Mouse (Mus musculus): Measurements from ENCODE around the gene Lmbr1. TPM values are rescaled to one million over a fixed set of nuclear protein-coding genes. Genes with fewer than 3 reads are reported as not detected.
A peak's percentile ranks its signal among the peaks of the same experiment; 100 is the strongest.

The Lmbr1 gene
- total and polyA plus RNA-seq, 3 experiments, result 5.3 to 13.4 (median 12.4) TPM

- intact Hi-C loops (cut with DNase I), result loop anchor here (5.0 kb wide), 2 partner anchors 44 to 184 kb away; partner anchors contain the start of gene Nom1
- Histone ChIP-seq H3K9ac (ENCODE audit: low read depth, low read length) (no peak overlapping the region), H3K4me1 (ENCODE audit: control insufficient read depth, insufficient read depth, low read length) (peaks cover 9% of the 10 kb centered on the region), H3K79me2 (replicated peaks; ENCODE audit: control insufficient read depth, insufficient read depth, low read length) (no peaks in the 10 kb centered on the region), H3K27ac (peak overlapping the region; percentile 82), H3K27me3 (ENCODE audit: control insufficient read depth, insufficient read depth, low read length) (no peaks in the 10 kb centered on the region), H3K36me3 (ENCODE audit: control insufficient read depth, insufficient read depth, low read length) (no peaks in the 10 kb centered on the region), H3K4me3 (no peak overlapping the region)
- TF ChIP-seq EP300 (IDR thresholded peaks at IDR 0.05; ENCODE audit: insufficient read depth, low read depth, low read length) (no peak), POLR2A (IDR thresholded peaks at IDR 0.05; ENCODE audit: insufficient read depth, low read depth, low read length) (0 out of 2 replicates have a peak, but pooled peaks have one; percentile 25)
- 19% methylated on average over 7 of the region's 7 CpGs for WGBS
- DNase-seq, result peak; percentile 56 to 59
Observed at GRCm38 (mm10) chr5:29388181-29388943, 10.2 kb upstream of the Lmbr1 start.

DNA sequence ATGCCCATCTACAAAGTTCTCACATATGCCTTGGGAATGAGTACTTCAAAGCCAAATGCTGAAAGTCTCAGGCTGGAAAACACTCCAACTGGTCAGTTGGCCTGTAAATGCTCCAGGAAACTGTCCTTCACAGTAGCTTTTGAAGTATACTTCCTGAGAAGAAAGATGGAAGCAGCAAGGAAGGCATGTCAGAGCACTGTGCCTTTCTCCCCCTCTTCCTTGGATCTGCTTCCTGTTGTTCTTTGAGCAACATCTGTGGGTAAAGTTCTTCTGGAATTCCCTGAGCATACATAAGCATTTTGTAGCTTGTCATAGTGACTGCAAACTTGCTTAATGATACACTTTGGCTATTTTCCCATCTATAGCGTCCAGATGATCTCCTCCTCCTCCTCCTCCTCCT, 9.4 kb upstream of the Lmbr1 start:
- DNase-seq, result no peak

DNA sequence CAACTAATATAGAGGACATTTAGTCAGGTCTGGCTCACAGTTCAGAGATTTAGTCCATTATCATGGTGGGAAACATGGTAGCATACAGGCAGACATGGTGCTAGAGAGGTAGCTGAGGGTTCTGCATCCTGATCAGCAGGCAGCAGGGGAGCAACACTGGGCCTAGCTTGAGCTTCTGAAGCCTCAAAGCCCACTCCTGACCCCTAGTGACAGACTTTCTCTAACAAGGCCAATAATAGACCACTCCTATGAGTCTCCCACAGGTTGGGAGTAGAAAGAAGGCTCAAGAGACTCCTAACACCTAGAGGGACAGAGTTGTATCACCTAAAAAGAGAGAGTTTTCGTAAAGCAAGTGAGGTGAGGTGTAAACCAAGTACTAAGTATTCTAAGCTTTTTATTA, 4.6 kb upstream of the Lmbr1 start:
- intact Hi-C loops (cut with DNase I), result no loop called here

More for the DNA sequence above, 9.4 kb upstream of the Lmbr1 start:
- Histone ChIP-seq H3K27ac (peak overlapping the region; percentile 82), H3K4me1 (ENCODE audit: control insufficient read depth, insufficient read depth, low read length) (peaks cover 9% of the 10 kb centered on the region), H3K9ac (ENCODE audit: low read depth, low read length) (no peak overlapping the region), H3K27me3 (ENCODE audit: control insufficient read depth, insufficient read depth, low read length) (no peaks in the 10 kb centered on the region), H3K79me2 (replicated peaks; ENCODE audit: control insufficient read depth, insufficient read depth, low read length) (no peaks in the 10 kb centered on the region), H3K4me3 (no peak overlapping the region), H3K36me3 (ENCODE audit: control insufficient read depth, insufficient read depth, low read length) (no peaks in the 10 kb centered on the region)
- TF ChIP-seq EP300 (IDR thresholded peaks at IDR 0.05; ENCODE audit: insufficient read depth, low read depth, low read length) (no peak), CTCF (IDR thresholded peaks at IDR 0.05) (no peak), POLR2A (IDR thresholded peaks at IDR 0.05; ENCODE audit: insufficient read depth, low read depth, low read length) (no peak)
- intact Hi-C loops (cut with DNase I), result loop anchor here (5.0 kb wide), 2 partner anchors 45 to 185 kb away; partner anchors contain the start of gene Nom1
- whole genome bisulfite sequencing, result 14% methylated on average over 1 of the region's 1 CpGs

GRCm38 (mm10) chr5:29380091-29380490, 1.9 kb upstream of the Lmbr1 start:
- intact Hi-C loops (cut with DNase I), result no loop called here
- Histone ChIP-seq H3K9ac (ENCODE audit: low read depth, low read length) (no peak overlapping the region), H3K27me3 (ENCODE audit: control insufficient read depth, insufficient read depth, low read length) (no peaks in the 10 kb centered on the region), H3K27ac (no peak overlapping the region), H3K4me1 (ENCODE audit: control insufficient read depth, insufficient read depth, low read length) (peaks cover 4% of the 10 kb centered on the region), H3K4me3 (no peak overlapping the region), H3K36me3 (ENCODE audit: control insufficient read depth, insufficient read depth, low read length) (no peaks in the 10 kb centered on the region), H3K79me2 (replicated peaks; ENCODE audit: control insufficient read depth, insufficient read depth, low read length) (no peaks in the 10 kb centered on the region)
- TF ChIP-seq CTCF (IDR thresholded peaks at IDR 0.05), result no peak
- TF ChIP-seq POLR2A (IDR thresholded peaks at IDR 0.05; ENCODE audit: insufficient read depth, low read depth, low read length), result no peak
- TF ChIP-seq EP300 (IDR thresholded peaks at IDR 0.05; ENCODE audit: insufficient read depth, low read depth, low read length), result no peak
- WGBS, result 59% methylated on average over 2 of the region's 2 CpGs
- DNase-seq, result no peak

More for the DNA sequence above, 4.6 kb upstream of the Lmbr1 start:
- no peaks in the 10 kb centered on the region for H3K79me2 ChIP-seq (replicated peaks; ENCODE audit: control insufficient read depth, insufficient read depth, low read length)
- TF ChIP-seq POLR2A (IDR thresholded peaks at IDR 0.05; ENCODE audit: insufficient read depth, low read depth, low read length) (no peak), EP300 (IDR thresholded peaks at IDR 0.05; ENCODE audit: insufficient read depth, low read depth, low read length) (no peak), CTCF (IDR thresholded peaks at IDR 0.05) (no peak)
- H3K9ac ChIP-seq (ENCODE audit: low read depth, low read length), result no peak overlapping the region
- H3K27ac ChIP-seq, result no peak overlapping the region
- no peaks in the 10 kb centered on the region for H3K36me3 ChIP-seq (ENCODE audit: control insufficient read depth, insufficient read depth, low read length)
- no peak for DNase-seq
- no peaks in the 10 kb centered on the region for H3K27me3 ChIP-seq (ENCODE audit: control insufficient read depth, insufficient read depth, low read length)
- H3K4me3 ChIP-seq, result no peak overlapping the region
- WGBS, result 80% methylated on average over 1 of the region's 1 CpGs
- H3K4me1 ChIP-seq (ENCODE audit: control insufficient read depth, insufficient read depth, low read length), result peaks cover 5% of the 10 kb centered on the region

DNA sequence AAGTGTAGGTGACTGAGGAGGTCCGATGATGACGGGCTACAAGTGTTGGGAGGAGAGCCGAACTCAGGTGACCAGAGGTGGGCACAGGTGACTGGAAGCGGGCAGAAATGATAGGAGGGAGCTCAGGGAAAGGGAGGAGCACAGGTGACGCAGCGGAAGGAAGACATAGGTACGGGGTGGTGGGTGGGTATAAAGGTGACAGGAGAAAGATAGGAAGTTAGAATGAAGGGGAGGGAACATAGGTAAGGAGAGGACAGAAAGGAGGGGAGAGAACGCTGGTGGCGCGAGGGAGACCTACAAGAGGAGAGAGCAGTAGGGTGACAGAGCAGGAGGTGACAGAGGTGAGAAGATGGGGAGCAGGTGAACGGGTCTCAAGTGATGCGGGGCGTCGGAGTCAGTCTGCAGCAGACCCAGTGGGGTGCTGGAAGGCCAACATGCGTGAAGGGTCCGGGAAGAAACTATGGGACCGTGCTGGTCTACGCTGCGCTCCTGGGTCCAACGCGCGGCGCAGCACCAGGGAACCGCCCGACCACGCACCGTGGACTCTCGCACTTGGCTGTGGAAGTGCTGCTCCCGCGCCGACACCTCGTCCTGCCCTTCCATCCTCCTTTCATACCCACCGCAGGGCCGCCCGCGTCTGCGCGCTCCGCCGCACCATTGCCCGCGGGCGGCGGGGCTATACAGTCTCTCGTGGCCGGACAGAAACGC, 446 bp downstream of the Lmbr1 start:
- no peak for DNase-seq
- no peaks in the 10 kb centered on the region for H3K36me3 ChIP-seq (ENCODE audit: control insufficient read depth, insufficient read depth, low read length)
- no peaks in the 10 kb centered on the region for H3K79me2 ChIP-seq (replicated peaks; ENCODE audit: control insufficient read depth, insufficient read depth, low read length)
- peaks cover 4% of the 10 kb centered on the region for H3K4me1 ChIP-seq (ENCODE audit: control insufficient read depth, insufficient read depth, low read length)
- no peaks in the 10 kb centered on the region for H3K27me3 ChIP-seq (ENCODE audit: control insufficient read depth, insufficient read depth, low read length)
- no peak for TF ChIP-seq POLR2A (IDR thresholded peaks at IDR 0.05; ENCODE audit: insufficient read depth, low read depth, low read length)
- no peak for TF ChIP-seq CTCF (IDR thresholded peaks at IDR 0.05)
- TF ChIP-seq EP300 (IDR thresholded peaks at IDR 0.05; ENCODE audit: insufficient read depth, low read depth, low read length), result no peak
- H3K27ac ChIP-seq, result peak overlapping the region; percentile 86
- H3K9ac ChIP-seq (ENCODE audit: low read depth, low read length), result peak overlapping the region; percentile 86
- peak overlapping the region; percentile 87 for H3K4me3 ChIP-seq
- intact Hi-C loops (cut with DNase I), result no loop called here
- WGBS, result 3% methylated on average over 47 of the region's 47 CpGs

- no peaks in the 10 kb centered on the region for H3K4me1 ChIP-seq (ENCODE audit: control insufficient read depth, insufficient read depth, low read length)
- TF ChIP-seq POLR2A (IDR thresholded peaks at IDR 0.05; ENCODE audit: insufficient read depth, low read depth, low read length) (no peak), EP300 (IDR thresholded peaks at IDR 0.05; ENCODE audit: insufficient read depth, low read depth, low read length) (no peak), CTCF (IDR thresholded peaks at IDR 0.05) (no peak)
- no peak overlapping the region for H3K9ac ChIP-seq (ENCODE audit: low read depth, low read length)
- peak in 1 of 2 experiments; percentile 8 for DNase-seq
- no peaks in the 10 kb centered on the region for H3K27me3 ChIP-seq (ENCODE audit: control insufficient read depth, insufficient read depth, low read length)
- no peak overlapping the region for H3K4me3 ChIP-seq
- WGBS, result 33% methylated on average over 6 of the region's 6 CpGs
- peaks cover 10% of the 10 kb centered on the region for H3K36me3 ChIP-seq (ENCODE audit: control insufficient read depth, insufficient read depth, low read length)
- intact Hi-C loops (cut with DNase I), result no loop called here
- no peaks in the 10 kb centered on the region for H3K79me2 ChIP-seq (replicated peaks; ENCODE audit: control insufficient read depth, insufficient read depth, low read length)
- H3K27ac ChIP-seq, result peak overlapping the region; percentile 68
Observed at GRCm38 (mm10) chr5:29363511-29363910, 14.7 kb downstream of the Lmbr1 start.

Measured in heart, adult 2 months (tissue).